Mouse (Mus musculus) small intestine, adult 2 months (tissue): ENCODE results near the gene Mdfi.

Experiments used
- CTCF ChIP-seq: fragments of 200-500 bp; IDR thresholded peaks from 2 replicates; pipeline ENCODE4 v1.5.1; 2012; ENCODE audit warnings: low read depth, mild to moderate bottlenecking, control low read depth, inconsistent platforms, low read length, moderate library complexity, mixed read lengths; ENCODE audit not compliant: insufficient replicate concordance, insufficient read length; ENCODE audit errors: extremely low read depth
- POLR2A ChIP-seq: fragments of 200-500 bp; IDR thresholded peaks from 2 replicates; pipeline ENCODE4 v1.6.1; 2012; ENCODE audit warnings: low read depth, mild to moderate bottlenecking, control low read depth, inconsistent platforms, low read length, moderate library complexity

DNA sequence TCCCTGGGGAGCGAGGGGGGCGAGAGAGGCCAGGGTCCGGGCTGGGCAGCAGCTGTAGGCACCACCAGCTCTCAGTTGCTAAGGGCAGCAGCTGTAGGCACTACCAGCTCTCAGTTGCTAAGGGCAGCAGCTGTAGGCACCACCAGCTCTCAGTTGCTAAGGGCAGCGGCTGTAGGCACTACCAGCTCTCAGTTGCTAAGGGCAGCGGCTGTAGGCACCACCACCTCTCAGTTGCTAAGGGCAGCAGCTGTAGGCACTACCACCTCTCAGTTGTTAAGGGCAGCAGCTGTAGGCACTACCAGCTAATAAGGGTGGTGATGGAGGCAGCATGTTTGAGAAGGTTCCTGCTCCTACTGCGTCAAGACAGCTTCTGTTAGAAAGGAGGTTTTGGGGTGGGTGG lies 45.5 kb downstream of the Mdfi start:
- TF ChIP-seq POLR2A = no peak
- no peak for TF ChIP-seq CTCF
